Mouse (Mus musculus) ovary, postnatal 36 days (tissue): Measurements from ENCODE around the gene Sec22b.

Source experiments
- DNase-seq: peaks from one replicate; pipeline ENCODE4 v3.0.0; 2022; ENCODE audit warnings: low spot score, mixed read lengths

Gene Sec22b

DNA sequence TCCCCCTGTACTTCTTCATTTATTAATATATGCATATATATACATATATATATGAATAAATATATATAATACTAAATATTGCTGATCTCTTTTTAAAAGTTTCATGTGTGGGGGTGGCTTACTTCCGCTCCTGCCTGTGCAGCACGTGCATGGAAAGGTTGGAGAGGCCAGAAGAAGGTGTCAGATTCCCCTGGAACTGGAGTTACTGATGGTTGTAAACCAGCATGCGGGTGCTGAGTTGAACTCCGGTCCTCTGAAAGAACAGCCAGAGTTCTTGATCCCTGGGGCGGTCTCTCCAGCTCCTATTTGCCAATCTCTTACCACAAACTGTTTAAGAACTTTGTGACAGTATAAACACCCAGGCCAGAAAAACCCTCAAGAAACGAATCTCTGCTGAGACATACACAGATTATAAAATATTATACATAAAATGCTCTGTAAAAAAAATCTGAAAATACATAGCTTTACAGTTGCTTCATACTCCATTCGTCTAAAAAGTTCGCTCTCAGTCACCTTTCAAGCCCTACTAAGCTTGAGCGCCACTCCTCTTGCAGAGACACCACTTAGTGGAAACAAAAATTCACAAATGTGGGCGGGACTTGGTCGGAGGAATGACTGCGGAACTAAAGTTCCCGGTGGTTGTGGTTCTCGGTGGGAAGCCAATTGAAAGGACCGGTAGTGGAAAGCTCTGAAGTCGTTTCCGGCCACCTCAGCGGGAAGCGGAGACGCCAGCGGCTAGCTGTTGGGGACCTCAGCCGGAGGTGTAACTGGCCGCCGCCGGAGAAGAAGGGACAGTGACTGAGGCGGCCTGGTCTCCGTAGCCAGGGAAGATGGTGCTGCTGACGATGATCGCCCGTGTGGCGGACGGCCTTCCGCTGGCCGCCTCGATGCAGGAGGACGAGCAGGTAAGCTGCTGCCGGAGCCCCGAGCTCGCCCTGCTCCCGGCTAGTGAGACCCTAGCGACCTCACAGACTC lies at the start of gene Sec22b:
TSS of gene Sec22b (plus strand) at position 675 of the 975 bp plus-strand sequence.
- DNase-seq, result peak; percentile 87

DNA sequence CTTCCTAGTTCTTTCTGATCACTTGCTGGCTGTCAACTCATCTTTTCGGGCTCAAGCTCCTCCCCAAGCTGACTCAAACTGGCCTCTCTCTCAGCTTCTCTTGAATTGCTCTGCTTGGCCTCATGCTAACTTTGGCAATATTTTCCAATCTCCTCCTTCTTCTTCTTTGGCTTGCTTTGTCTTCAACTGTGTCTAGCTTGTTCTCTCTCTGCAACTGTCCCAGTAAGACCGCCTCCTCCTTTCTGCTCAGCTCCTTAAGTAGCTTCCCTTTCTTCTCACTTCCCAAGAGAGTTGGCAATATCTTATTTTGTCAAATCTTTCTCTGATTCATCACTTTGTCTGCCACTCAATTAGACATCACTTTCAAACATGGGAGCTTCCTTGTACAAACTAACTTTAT lies 49.2 kb upstream of the Sec22b start:
- DNase-seq, result no peak

DNA sequence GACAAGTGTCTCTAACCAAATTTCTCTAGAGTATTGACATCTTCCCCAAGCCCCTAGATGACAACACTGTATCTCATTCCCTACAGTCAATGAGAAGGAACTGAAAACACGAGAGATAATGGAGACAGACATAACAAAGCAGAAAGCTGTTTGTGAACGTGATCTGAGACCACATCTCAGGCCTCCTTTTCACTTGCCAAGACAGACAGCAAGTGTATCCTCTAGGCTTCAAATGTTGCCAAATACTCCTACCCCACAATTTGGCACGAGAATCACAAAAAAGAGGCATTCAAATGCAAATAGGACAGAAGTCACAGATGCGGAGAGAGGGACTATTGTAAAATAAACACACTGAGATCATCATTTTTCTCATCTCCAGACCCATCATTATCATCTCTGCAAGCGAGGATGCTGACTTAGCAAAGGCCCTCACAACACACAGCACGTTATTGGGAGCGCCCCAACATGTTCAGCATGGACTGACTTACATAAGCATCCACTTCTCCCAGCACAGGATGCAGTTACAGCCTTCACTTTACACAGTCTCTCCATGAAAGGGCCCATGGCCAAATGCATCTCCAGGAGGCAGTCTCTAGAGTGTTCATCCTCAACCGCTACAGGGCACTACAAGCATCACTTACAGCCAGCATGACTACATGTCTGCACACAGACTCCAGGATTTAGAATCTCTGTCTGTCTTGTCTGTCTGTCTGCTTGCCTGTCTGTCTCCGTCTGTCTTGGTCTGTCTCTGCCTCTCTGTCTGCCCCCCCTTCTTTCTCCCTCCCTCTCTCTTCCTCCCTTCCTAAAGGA lies 46.2 kb upstream of the Sec22b start:
- DNase-seq, result no peak

DNA sequence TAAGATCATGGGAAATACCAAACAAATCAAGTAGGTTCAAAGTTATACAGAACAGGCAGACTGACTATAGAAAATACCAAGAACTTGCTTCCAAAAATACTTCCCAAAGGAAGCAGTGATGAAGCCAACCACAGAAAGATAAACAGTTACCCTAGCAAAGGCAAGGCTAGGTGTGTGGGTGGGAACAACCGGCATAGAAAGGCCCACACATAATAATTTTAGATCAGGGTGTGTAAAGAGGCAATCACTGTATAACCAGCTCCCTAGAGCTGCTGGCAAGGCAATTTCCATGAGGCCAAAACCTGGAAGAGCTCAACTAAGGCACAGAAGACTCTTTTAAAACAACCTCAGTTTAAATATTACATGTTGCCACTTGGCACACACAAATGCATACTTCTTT lies 41.6 kb upstream of the Sec22b start:
- no peak for DNase-seq

DNA sequence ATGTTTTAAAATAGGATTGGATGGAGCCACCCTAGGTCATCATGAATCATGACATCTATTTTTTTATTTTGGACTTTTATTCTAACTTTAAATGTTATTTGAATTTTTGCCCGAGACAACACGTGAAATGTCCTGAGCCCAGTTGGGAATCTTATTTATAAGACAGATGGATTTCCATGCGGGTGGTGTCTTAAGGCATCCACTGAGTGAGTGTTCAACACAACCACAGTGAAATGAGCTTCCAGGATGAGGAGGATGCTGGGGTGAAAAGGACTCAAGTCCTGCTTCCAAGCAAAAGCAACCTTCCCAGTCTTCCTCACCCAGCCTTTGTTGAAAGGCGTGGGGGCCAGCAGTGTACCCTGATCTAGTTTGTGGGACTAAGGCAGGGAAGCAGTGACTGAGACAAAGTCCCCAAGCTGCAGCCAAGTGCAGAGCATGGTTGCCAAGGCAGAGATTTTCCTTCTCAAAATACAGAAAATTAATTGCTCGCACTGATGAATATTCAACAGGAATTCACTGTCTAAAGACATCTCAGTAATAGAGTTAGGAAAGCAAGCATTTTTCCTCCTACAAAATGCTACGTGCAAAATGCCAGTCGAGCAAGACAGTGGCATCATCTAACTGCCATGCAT lies 40.1 kb upstream of the Sec22b start:
- no peak for DNase-seq

DNA sequence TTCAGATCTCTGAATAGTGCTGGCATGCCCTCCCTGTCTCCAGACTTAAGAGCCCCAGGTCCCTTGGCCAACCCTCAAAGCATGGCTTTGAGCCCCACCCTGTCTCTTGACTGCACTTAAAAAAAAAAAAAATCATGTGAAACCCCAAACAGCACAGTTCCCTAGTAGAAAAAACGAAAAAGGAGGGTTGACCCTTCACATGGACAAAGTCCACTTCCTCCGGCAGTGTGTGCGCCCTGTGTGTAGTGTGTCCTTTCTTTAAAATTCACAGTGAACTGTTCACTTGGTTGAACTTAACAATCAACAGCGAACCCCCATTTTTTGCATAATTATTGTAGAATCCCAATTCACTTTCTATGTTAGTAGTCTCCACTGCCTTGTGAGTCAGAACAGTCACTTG lies 34.3 kb upstream of the Sec22b start:
- DNase-seq, result no peak

DNA sequence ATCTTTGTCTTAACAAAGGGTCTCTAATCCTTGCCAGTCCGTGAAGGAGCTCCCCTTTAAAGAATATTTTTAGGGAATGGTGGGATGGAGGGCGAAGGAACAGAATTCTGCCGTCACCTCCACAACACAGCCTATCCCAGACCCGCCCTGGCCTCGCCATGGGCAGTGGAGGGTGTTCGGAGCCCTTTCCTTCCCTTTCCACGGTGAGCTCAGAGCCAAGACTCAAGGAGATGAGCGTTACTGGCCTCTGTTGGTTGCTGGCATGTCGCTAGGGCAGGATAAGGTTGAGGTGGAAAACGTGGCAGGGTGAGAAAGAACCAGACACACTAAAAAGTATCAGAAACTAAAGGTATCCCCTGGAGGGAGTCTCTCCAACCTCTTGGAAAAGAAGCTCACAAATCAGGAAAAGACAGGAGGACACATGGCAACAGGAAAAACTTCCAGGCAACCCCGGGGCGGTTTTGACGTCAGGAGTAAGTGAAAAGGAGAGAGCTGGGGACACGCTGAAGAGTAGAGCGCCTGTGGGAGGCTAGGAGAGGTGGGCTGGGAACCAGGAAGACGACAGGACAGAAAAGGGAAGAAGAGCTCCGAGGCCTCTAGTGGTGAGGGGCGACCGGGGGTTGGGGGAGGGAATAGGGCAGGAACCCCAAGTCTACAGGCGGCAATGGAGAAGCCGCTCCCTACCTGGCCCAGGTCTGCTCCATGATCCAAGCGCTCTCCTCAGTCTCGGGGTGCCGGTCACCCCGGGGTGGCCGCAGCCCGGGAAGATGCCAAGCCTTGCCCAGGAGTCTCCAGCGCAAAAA lies 33.6 kb upstream of the Sec22b start:
- DNase-seq, result peak; percentile 5

DNA sequence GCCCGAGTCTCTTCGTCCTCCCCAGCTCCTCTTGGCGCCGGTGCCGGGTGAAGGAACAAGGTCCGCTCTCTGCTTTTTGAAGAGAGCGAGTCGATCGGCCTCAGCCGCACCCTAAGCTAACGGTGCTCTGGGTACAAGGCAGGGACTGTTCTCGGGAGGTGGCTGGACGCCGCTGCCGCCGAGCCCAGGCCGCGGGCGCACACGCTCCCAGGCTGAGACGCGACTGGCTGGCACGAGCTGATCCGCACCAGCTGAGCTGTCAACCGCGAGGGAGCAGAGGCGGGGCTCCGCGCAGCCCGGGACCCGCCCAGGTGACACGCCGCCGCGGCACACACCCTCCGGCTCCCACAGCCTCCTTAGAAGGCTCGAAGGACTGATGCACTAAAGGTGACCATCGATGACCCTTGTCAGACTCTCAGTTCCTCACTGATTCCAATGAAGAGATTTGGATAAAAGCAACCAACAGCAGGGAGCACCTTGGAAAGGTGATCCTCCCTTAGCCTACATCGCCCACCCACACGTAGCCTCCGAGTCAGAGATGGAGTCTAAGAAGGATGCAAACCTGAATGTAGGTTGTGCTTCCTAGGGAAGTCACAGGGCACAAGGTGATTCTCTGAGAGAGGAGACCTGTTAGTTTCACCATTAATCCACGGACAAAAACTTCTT lies 32.8 kb upstream of the Sec22b start:
- DNase-seq, result peak; percentile 55

DNA sequence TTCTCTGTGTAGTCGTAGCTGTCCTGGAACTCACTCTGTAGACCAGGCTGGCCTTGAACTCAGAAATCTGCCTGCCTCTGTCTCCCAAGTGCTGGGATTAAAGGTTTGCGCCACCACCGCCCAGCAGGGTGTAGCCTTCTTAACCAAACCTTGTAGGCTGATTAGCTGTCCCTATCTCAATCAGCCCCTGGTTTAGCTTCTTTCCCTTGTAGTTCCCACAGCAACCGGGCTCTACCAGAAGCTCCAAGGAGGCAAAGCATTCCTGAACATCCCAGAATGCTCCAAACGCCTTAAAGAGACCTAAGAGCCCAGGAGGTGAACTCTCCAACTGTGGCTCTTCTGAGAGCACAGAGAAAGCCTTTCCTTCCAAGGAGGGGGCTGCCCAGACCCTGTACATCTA lies 32.3 kb upstream of the Sec22b start:
- DNase-seq, result no peak

DNA sequence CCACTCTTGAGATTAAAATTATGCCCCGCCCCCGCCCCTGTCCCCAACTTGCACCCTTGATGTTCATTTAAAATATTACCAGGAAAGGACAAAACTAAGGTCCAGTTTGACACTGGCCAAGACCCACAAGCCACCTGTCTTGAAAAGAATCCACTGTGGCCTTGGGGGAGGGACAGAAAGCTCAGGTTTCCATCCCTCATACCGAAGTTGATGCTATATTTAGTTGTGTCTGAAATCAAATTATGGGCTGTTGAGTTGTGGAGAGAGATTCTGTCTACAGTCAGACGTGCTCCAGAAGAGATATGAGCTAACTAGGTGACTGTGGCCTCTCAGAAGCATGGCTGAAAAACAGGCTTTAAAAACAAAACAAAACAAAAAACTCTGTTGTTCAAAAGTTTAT lies 31.3 kb upstream of the Sec22b start:
- no peak for DNase-seq

DNA sequence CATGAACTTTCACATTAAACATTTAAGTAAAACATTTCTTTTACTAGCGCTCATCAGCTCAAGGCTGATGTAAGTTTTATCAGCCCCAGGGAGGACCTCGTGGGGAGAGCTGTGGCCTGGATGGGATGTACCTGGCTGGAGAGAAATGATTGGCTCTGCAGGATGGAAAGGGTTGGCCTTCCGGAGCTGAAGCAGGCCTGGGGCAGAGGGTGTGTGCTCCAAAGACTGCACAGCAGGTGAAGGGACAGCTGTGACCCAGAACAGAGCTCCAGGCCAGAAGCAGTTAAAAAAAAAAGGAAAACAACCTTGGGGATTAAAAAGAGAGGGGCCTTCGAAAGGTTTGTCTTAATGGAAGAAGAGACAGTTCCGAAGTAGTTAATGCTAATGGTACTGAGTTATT lies 26.2 kb upstream of the Sec22b start:
- no peak for DNase-seq

DNA sequence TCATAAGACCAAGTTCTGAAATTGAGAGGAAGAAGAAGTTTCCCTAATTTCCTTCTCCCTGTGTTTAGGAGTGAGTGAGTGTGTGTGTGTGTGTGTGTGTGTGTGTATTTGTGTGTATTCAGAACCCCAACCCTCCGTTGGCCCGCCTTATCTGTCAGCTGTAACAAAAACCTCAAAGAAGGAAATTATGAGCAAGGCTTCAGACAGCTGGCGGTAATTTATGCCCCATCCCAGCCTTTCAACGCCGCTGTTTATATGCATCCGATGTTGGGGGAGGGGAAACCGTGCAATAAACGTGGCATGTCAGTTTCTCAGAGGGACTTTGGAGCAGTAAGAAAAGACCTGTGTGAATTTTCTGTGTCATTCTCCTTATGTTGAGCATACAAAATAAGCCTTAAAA lies 24.7 kb upstream of the Sec22b start:
- DNase-seq, result no peak

DNA sequence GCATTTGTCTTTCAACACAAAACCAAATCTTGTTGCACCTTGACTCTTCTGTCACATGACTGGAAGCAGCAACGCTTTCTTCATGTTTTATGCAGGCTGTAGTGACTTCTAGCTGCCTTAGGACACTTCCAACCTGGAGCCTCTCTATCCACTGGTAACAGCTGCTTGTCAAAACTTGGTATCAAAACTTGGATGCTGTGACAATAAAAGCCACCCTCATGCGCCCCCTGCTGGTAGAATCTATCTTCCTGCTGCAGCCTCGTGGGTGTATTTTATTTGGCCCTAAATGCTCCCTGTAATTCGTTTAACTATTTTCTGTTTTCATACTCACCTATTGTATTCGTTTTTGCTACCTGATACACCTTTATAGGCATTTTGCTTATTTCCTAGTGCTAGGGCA lies 21.8 kb upstream of the Sec22b start:
- peak; percentile 59 for DNase-seq

DNA sequence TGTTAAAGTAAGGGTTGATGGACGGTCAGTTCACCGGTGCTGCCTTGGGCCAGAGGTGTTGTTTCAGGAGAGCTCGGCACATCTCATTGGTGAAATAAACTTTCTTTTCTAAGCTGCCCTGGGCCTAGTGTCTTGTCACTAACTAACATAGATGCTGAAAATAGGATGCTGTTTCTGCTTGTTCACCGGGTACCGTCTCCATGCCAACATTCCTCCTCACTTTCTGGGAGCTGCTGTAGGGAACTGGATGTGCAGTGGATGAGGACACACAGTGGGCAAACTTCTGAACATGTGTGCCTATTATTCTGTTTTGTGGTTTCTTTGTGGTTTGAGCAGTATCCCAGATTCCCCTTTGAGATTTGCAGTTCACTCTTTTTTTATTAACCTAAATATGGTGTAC lies 19.4 kb upstream of the Sec22b start:
- DNase-seq, result no peak

DNA sequence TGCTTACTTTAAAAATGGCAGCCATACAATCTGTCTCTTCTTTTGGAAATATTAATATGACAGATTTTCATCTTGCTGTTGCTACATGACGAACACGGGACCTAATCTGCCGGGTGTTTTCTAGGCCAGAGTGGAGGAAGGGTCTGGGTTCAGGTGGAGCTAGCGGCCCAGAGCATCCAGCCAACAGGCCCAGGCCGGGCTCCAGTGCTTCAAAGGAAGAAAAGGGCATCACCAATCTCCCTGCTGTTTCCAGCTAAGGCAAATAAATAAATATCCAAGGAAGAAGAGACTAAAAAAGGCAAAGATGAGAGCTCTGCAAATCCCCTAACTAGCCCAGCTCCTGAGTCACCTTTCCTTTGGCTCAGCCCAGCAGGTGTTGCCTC lies 13.2 kb upstream of the Sec22b start:
- no peak for DNase-seq

DNA sequence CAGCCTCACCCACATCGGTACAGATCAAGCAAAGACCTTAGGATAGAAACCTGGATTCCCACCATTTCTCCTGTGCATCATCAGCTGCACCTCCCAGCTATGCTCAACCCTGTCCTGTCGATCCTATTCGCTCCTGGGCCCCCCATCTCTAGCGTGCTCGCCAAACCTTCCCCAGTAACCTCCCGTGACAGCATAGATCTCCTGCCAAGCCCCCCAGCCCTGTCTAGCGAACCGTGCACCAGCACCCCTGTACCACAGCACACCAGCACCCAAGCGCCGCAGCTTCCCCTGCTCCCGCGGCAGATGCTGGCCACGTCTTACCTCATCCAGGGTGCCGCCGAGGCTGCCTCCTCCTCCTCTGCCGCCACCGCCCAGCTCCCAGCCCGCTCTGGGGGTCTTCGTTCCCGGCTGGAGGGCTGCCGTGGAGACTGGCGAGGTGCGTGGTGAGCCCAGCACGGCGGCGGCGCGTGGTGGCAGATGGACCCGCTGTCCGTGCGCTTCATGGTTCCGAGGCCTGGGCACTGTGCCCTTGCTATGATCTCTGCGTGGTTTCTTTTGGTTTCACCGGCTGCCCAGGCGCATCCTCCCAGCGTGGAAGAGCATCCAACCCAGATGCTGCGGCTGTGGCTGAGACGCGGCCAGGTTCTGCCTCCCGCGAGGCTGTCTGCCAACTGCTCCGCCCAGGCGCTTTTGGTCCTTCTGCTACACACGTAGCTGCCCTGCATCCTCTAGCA lies 12.7 kb upstream of the Sec22b start, which contains the start of gene Pde4dip:
TSS of gene Pde4dip (minus strand) at position 540 of the 734 bp plus-strand sequence.
- DNase-seq, result peak; percentile 6

DNA sequence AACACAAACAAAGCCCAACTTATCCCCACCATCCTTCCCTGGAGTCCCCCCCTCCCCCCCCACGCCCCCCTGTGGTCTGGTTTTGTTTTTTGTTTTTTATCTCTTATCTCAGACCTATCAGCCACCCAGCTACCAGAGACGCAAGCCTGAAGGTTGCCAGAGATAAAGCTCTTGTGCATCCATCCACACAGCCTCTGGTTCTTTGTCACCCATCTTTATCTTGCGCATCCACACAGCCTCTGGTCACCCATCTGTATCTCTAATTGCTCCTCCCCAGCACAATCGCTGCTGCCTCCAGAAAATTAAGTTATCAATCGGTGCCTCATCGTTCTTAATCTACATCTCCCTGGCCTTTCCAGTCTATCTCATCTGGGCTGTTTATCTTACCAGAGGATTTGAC lies 10.8 kb upstream of the Sec22b start:
- DNase-seq, result no peak

DNA sequence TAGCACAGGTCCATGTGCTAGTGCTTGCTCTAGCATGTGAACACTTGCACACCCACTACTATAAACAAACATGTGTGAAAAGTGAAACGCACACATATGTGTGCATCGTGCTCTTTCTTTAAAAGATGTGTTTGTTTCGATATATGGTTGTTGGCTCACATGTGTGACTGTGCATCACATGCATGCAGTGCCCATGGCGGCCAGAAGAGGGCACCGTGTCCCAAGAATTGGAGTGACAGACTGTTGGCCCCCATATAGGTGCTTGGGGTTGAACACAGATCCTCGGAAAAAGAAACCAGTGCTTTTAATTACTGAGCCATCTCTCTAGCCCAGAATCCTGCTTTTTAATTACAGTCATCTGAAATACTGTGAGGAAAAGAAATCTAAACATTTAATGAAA lies 6.3 kb upstream of the Sec22b start:
- peak; percentile 13 for DNase-seq

DNA sequence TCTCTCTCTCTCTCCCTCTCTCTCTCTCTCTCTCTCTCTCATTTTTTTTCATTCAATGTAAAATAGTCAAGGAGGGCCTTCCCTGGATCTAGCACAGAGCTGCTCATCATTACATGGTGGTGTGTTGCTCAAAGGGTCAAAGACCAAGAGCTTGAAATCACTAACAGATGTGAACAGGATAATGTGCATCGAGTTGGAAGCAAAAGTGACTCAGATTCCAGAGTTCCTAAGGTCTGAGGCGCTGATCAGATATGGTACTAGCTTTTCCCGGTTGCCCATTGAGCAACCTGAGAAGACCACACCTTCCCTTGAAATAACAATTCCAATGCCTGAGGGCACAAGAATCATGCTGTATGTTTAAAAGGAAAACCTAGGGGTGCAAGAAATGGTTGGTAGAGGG lies 2.6 kb upstream of the Sec22b start:
- no peak for DNase-seq

DNA sequence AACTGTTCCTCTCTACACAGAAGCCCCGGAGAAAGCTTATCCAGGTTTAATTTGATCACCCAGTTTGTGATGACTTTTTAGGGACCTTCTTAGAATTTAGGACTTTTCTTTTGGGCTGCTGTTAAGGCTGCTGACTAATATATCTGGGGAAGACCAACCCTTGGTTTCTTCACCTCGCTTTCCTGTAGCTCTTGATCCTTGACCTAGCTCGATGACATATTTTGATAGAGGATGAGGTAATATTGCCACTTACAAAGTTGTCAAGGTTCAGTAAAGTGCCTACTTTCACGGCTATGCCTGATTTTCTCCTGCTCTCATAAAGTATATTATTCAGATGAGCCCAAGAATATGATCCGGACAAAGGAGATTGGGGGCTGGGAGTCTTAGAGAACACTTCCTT lies 596 bp downstream of the Sec22b start:
- DNase-seq, result no peak
